Mouse (Mus musculus): ENCODE data around the gene 1700003H04Rik.

Gene 1700003H04Rik

DNA sequence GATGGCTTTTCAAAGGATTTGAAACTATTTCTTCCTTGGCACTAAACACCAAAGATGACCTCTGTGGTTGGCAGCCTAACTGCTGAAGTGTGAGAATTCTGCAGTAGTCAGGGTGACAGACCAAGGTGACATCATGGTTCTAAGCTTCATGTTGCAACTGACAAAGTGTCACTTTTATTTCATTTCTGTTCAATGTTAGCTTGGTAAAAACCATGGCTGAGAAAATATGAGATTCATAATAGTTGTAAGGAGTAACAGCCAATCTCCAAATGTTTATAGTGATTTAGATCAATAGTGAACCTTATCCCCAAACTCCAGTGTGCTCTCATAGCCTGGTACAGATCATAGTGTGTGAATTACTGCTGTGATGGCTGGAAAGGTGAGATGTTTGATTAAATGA, at the start of gene 1700003H04Rik:
Gene 1700003H04Rik (minus strand): TSS at position 101 of the 400 bp plus-strand sequence.
- no peak for DNase-seq (ENCODE audit: low spot score)

GRCm38 (mm10) chr3:124623031-124623430, 42.1 kb upstream of the 1700003H04Rik start:
- no peak for DNase-seq (ENCODE audit: low spot score)

DNA sequence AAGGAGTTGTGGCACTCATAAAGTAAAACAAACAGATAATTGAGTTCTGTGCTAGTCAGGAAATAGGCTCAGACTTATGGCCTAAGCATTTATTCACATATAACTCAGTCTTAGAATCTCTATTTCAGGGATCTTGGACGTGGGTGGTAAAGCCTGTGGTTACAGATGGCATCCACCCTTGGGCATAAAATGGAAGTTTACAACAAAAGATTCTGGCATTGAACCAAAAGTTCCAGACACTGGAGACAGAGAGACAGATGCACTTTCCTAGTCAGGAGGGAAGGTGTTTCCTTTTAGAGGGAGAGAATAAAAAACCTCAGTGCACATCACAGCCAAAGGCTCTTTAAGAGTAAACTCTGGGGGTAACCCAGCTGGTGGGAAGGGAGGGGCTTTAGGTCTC, 32.4 kb upstream of the 1700003H04Rik start:
- DNase-seq (ENCODE audit: low spot score): no peak

DNA sequence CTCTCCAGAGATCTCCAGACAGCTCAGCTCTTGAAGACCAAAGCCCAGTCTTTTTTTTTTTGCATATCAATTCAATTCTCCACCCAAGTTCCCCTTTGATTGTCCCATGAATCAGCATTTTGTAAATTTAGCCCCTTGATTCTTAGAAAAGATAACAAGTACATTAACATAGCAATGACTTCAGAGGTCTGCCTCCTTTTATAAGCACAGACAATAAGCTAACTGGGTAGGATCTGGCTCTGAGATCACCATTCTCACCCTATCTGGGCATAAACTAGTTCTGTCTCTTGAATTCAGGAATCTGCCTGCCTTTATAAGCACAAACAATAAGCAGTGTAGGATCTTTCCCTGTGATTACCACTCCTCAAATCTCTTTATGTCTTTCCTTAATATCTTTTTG, 29.1 kb upstream of the 1700003H04Rik start:
- no peak for DNase-seq (ENCODE audit: low spot score)

- DNase-seq (ENCODE audit: low spot score): no peak
Measured at GRCm38 (mm10) chr3:124606021-124606517, 25.2 kb upstream of the 1700003H04Rik start.

GRCm38 (mm10) chr3:124605518-124605917, 24.6 kb upstream of the 1700003H04Rik start:
- no peak for DNase-seq (ENCODE audit: low spot score)

- DNase-seq (ENCODE audit: low spot score): no peak
Measured at GRCm38 (mm10) chr3:124597789-124598188, 16.9 kb upstream of the 1700003H04Rik start.

DNA sequence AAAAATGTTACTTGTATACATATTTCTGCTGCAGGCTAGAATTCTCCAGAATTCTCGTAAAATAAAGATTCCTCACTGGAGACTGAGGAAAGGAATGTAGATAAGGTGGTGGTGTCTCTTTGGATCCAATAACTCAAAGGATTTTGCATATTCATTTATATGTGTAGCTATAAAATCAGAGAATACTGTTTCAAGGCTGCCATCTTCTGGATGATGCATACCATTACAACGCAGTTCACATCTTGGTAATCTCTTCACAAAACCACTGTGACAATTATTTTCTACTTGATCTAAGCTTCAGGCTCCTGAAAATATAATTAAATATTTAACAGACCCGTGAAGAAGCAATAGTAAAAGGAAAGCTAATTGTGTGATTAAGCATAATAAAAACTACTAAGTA, 6.6 kb upstream of the 1700003H04Rik start:
- DNase-seq (ENCODE audit: low spot score): no peak

GRCm38 (mm10) chr3:124585761-124586160, 4.9 kb upstream of the 1700003H04Rik start:
- DNase-seq (ENCODE audit: low spot score): no peak

- no peak for DNase-seq (ENCODE audit: low spot score)
Measured at GRCm38 (mm10) chr3:124557317-124557716, 23.6 kb downstream of the 1700003H04Rik start.

DNA sequence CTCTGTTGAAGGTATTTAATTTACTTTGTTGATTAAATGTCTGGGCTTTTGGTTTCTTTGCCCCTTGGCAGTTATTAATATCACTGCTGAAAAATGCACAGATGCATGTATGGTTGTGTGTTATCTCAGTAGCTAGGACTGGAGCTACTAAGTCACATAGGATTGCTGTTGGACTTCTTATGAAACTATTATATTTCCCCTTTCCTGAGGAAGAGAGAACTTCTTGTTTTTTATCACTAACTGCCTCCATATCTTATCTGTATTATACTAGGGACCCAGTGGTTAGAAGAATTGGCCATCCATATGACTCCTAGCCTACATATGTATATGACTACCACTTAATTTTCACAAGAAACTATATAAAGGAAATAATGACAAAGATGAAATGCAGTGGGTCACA, 24.9 kb downstream of the 1700003H04Rik start:
- DNase-seq (ENCODE audit: low spot score): no peak

GRCm38 (mm10) chr3:124555092-124555491, 25.8 kb downstream of the 1700003H04Rik start:
- DNase-seq (ENCODE audit: low spot score): no peak

- no peak for DNase-seq (ENCODE audit: low spot score)
Measured at GRCm38 (mm10) chr3:124548898-124549297, 32.0 kb downstream of the 1700003H04Rik start.

GRCm38 (mm10) chr3:124538260-124538659, 42.6 kb downstream of the 1700003H04Rik start:
- no peak for DNase-seq (ENCODE audit: low spot score)

- DNase-seq (ENCODE audit: low spot score): no peak
Measured at GRCm38 (mm10) chr3:124536602-124537001, 44.3 kb downstream of the 1700003H04Rik start.

- DNase-seq (ENCODE audit: low spot score): no peak
Measured at GRCm38 (mm10) chr3:124518786-124519185, 62.1 kb downstream of the 1700003H04Rik start.

Measured in ovary, postnatal 14 days (tissue).